Mouse (Mus musculus) limb, embryonic 11.5 days (tissue): Measurements from ENCODE around the gene Hspbp1. TPM values are rescaled to one million over a fixed set of nuclear protein-coding genes. Genes with fewer than 3 reads are reported as not detected.

ENCODE experiments used
- ATAC-seq: fragments of 200-750 bp; cut with Nextera tagmentation; 2 replicates; pipeline ENCODE4 v1.8.0; 2017; ENCODE audit warnings: low read depth; ENCODE audit not compliant: insufficient number of reproducible peaks, low FRiP score, low TSS enrichment
- DNase-seq: peaks from one replicate; pipeline ENCODE4 v3.0.0-alpha.2; 2015; ENCODE audit warnings: low spot score
- H3K27ac ChIP-seq: fragments of 300-500 bp; sonication (generic); replicated peaks from 2 replicates; pipeline ENCODE4 v1.5.1; 2014; ENCODE audit warnings: low read depth, mild to moderate bottlenecking, low read length
- H3K27me3 ChIP-seq: fragments of 300-500 bp; sonication (generic); 2 replicates; pipeline ENCODE4 v1.6.1; 2014; ENCODE audit warnings: mild to moderate bottlenecking, low read length, mixed read lengths; ENCODE audit not compliant: control insufficient read depth, insufficient read depth
- H3K36me3 ChIP-seq: fragments of 300-500 bp; sonication (generic); 2 replicates; pipeline ENCODE4 v1.6.1; 2014; ENCODE audit warnings: mild to moderate bottlenecking, low read length, moderate library complexity, mixed read lengths; ENCODE audit not compliant: control insufficient read depth, insufficient read depth
- H3K4me1 ChIP-seq: fragments of 300-500 bp; sonication (generic); 2 replicates; pipeline ENCODE4 v1.6.1; 2014; ENCODE audit warnings: low read length, mixed read lengths; ENCODE audit not compliant: control insufficient read depth, insufficient read depth
- H3K4me2 ChIP-seq: fragments of 300-500 bp; sonication (generic); 2 replicates; pipeline ENCODE4 v1.6.1; 2014; ENCODE audit warnings: low read depth, mild to moderate bottlenecking, moderate library complexity; ENCODE audit not compliant: severe bottlenecking
- H3K4me3 ChIP-seq: fragments of 300-500 bp; sonication (generic); 2 replicates; pipeline ENCODE4 v1.5.1; 2014; ENCODE audit warnings: low read depth, low read length
- H3K9ac ChIP-seq: fragments of 300-500 bp; sonication (generic); 2 replicates; pipeline ENCODE4 v1.6.1; 2014; ENCODE audit warnings: mild to moderate bottlenecking, low read length
- H3K9me3 ChIP-seq: fragments of 300-500 bp; sonication (generic); 2 replicates; pipeline ENCODE4 v1.6.1; 2016; ENCODE audit warnings: low read length; ENCODE audit not compliant: control insufficient read depth
- WGBS: fragments of 180-500 bp; shearing (Covaris S2); extraction: QIAGEN DNeasy Blood & Tissue Kit; methylation state at CpG from one replicate; pipeline ENCODE4 v1.1.7; 2014; 5-methylcytosine and 5-hydroxymethylcytosine counted together
- polyA plus RNA-seq: library from polyadenylated mRNA; unstranded; fragments of >200 nt; fragmentation: Nextera tagmentation; extraction: Ambion mirVana; gene quantifications from 2 replicates; pipeline ENCODE4 v1.2.1, GENCODE M21; 2014

Hspbp1 gene
- polyA plus RNA-seq, 1 experiment from 2014 or later: 112 TPM

DNA sequence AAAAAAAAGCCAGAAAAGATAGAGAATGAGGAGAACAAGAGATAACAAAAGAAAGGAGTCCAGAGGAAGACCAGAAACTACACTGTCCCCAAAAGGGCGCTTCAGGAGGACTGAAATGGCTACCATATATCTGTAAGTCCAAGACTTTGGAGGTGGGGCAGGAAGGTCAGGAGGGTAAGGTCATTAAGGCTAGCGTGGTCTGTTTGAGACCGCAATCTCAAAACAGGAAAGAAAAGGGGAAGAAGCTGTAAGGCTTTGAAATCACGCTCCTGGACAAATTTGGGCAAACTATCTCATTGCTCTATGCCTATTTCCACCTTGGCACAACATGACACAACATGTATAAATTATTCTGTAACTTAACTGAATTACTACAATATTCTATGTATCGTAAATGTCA is 1.6 kb downstream of the Hspbp1 start:
- no peak overlapping the region for H3K4me3 ChIP-seq
- H3K4me2 ChIP-seq: no peak overlapping the region
- no peak for ATAC-seq
- WGBS: 82% methylated on average over 5 of the region's 5 CpGs
- H3K27ac ChIP-seq: no peak overlapping the region
- no peak overlapping the region for H3K9ac ChIP-seq
- no peaks in the 10 kb centered on the region for H3K9me3 ChIP-seq
- no peaks in the 10 kb centered on the region for H3K27me3 ChIP-seq
- H3K36me3 ChIP-seq: peaks cover 6% of the 10 kb centered on the region; the same call in 1 of the 2 replicates
- H3K4me1 ChIP-seq: peaks cover 5% of the 10 kb centered on the region; the same call in 1 of the 2 replicates
- no peak for DNase-seq

DNA sequence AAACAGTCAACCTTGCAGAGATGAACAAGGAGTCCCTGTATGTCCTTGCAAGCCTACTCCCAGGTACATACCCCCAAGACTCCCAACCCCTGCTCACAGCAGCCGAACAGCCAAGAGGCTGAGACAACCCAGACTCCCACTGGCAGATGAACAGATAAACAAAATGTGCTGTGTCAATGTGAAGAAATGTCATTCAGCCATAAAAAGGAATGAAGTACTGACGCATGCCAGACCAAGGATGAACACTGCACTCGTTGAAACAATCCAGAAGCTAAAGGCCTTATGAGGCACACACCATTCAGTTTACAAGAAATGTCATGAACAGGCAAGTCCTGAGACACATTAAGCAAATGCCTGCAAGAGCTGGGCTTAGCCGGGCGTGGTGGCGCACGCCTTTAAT is 9.7 kb downstream of the Hspbp1 start:
- DNase-seq: no peak
- Histone ChIP-seq H3K4me3 (no peak overlapping the region), H3K27me3 (no peaks in the 10 kb centered on the region), H3K4me1 (no peaks in the 10 kb centered on the region), H3K4me2 (no peak overlapping the region), H3K9me3 (no peaks in the 10 kb centered on the region), H3K9ac (no peak overlapping the region), H3K27ac (no peak overlapping the region), H3K36me3 (peaks cover 16% of the 10 kb centered on the region)
- no peak for ATAC-seq
- WGBS: 86% methylated on average over 7 of the region's 7 CpGs

DNA sequence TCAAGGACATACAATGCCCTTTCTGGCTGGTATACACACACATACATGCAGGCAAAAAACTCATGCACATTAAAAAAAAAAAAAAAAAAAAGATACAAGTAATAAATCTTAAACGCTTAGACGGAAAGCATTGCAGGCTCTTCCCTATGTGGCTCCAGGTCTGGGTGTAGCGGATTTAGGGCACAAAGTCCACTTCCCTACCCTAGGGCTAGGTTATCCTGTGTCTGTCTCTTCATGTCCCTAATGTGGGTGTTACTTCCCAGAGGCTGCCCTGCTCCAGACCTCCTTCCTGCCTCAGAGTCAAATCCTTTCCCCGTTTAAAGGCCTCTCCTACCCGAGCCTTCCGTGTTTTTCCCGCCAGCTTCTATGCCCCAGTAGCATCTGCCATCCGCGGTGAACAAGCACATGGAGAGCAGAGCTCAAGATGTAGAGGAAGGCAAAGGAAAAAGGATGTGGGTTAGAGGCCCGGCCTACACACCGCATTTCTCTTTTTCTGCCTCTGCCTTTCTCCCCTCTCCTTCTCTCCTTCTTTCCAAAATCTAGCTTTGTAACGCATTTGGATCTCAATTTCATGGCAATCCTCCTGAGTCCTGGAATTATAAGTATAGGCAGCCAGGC is 10.6 kb downstream of the Hspbp1 start:
- no peak overlapping the region for H3K9ac ChIP-seq
- no peak overlapping the region for H3K27ac ChIP-seq
- H3K4me2 ChIP-seq: no peak overlapping the region
- H3K9me3 ChIP-seq: no peaks in the 10 kb centered on the region
- no peaks in the 10 kb centered on the region for H3K4me1 ChIP-seq
- ATAC-seq (no peak), DNase-seq (no peak)
- peaks cover 18% of the 10 kb centered on the region for H3K36me3 ChIP-seq
- H3K27me3 ChIP-seq: no peaks in the 10 kb centered on the region
- WGBS: 92% methylated on average over 12 of the region's 12 CpGs
- no peak overlapping the region for H3K4me3 ChIP-seq

DNA sequence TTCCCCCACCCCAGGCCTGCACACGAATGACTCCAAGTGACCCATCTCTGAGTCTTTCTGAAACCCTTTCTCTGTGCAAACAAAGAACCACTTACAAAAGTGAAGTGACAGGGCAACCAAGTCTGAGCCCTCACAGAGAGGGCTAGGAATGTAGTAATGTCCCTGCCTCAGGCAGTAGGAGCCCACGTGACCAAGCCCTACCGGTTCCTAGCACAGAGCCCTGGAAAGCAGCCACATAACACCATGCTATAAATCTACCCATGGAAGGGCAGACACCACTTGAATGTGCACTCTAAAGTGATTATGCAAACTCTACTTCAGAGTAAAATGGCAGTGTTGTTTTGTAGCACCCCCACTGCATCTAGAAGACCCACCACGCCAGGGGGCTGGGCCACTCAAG is 12.9 kb downstream of the Hspbp1 start:
- H3K27me3 ChIP-seq: no peaks in the 10 kb centered on the region
- 78% methylated on average over 4 of the region's 4 CpGs for WGBS
- no peak overlapping the region for H3K4me3 ChIP-seq
- H3K9me3 ChIP-seq: no peaks in the 10 kb centered on the region
- H3K36me3 ChIP-seq: peaks cover 19% of the 10 kb centered on the region
- no peak overlapping the region for H3K9ac ChIP-seq
- no peak overlapping the region for H3K4me2 ChIP-seq
- no peaks in the 10 kb centered on the region for H3K4me1 ChIP-seq
- ATAC-seq: no peak
- no peak overlapping the region for H3K27ac ChIP-seq
- no peak for DNase-seq

DNA sequence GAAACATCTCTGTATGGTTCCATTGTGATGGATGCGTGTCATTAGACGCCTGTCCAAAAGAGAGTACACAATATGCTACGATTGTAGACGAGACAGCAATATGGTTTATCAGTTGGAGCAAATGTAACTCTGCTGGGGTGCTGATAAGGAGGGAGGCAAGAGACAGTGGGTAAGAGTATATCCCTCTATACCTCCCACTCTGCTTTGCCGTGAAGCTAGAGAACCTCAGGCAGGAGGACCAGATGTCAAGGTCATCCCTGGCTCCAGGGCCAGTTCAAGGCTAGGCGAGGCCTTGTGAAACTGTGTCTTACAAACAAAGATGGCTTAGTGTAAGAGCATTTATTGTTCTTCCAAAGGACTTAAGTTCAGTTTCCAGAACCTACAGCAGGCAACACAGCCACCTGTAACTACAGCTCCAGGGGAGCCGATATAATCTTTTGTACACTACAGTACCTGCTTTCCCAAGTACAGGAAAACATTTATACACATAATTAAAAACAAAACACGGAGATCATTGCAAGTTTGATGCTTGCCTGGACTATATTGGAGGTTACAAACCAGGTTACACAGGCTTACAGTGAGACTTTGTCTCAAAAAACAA is 14.1 kb downstream of the Hspbp1 start:
- Histone ChIP-seq H3K4me2 (no peak overlapping the region), H3K27ac (no peak overlapping the region), H3K9me3 (no peaks in the 10 kb centered on the region), H3K27me3 (no peaks in the 10 kb centered on the region), H3K4me1 (no peaks in the 10 kb centered on the region), H3K4me3 (no peak overlapping the region), H3K9ac (no peak overlapping the region), H3K36me3 (peaks cover 18% of the 10 kb centered on the region)
- DNase-seq (no peak), ATAC-seq (no peak)
- 92% methylated on average over 8 of the region's 8 CpGs for WGBS

DNA sequence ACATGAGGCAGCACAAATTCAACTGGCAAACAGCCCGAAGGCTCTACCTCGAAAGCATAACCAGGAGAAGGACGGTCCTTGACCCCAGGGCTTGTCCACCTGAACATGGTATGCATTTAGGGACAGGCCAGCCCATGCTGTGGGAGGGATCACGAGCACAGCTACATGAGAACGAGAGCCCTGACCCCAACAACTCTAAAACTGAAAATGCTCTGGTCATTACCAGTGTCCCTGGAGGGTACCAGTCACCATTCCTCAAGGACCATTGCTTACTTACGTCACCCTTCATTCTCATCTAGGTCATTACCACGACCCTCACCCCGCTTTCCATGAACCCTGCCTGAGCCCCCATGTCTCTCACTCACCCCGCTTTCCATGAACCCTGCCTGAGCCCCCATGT is 15.7 kb downstream of the Hspbp1 start:
- 92% methylated on average over 9 of the region's 9 CpGs for WGBS
- no peak overlapping the region for H3K4me3 ChIP-seq
- ATAC-seq (no peak), DNase-seq (no peak)
- no peaks in the 10 kb centered on the region for H3K4me1 ChIP-seq
- no peak overlapping the region for H3K27ac ChIP-seq
- H3K27me3 ChIP-seq: no peaks in the 10 kb centered on the region
- no peak overlapping the region for H3K4me2 ChIP-seq
- peaks cover 16% of the 10 kb centered on the region for H3K36me3 ChIP-seq
- H3K9me3 ChIP-seq: no peaks in the 10 kb centered on the region
- H3K9ac ChIP-seq: no peak overlapping the region

DNA sequence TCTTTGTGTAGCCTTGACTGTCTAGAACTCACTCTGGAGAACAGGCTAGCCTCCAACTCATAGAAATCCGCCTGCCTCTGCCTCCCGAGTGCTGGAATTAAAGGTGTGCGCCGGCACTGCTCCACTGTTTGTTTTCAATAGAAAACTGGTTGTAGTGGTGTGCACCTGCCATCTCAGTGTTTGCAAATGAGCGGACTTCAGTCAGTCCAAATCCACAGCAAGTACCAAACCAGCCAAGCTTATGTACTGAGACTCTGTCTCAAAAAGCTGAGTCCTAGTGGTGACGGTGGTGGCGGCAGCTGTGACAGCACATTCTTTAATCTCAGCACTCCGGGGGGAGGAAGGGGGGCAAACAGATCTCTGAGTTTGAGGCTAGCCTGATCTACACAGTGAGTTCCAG is 16.4 kb downstream of the Hspbp1 start:
- no peak overlapping the region for H3K4me3 ChIP-seq
- no peaks in the 10 kb centered on the region for H3K9me3 ChIP-seq
- peaks cover 13% of the 10 kb centered on the region for H3K36me3 ChIP-seq
- 95% methylated on average over 8 of the region's 8 CpGs for whole genome bisulfite sequencing
- H3K27me3 ChIP-seq: no peaks in the 10 kb centered on the region
- no peaks in the 10 kb centered on the region for H3K4me1 ChIP-seq
- ATAC-seq (no peak), DNase-seq (no peak)
- no peak overlapping the region for H3K9ac ChIP-seq
- no peak overlapping the region for H3K4me2 ChIP-seq
- no peak overlapping the region for H3K27ac ChIP-seq

DNA sequence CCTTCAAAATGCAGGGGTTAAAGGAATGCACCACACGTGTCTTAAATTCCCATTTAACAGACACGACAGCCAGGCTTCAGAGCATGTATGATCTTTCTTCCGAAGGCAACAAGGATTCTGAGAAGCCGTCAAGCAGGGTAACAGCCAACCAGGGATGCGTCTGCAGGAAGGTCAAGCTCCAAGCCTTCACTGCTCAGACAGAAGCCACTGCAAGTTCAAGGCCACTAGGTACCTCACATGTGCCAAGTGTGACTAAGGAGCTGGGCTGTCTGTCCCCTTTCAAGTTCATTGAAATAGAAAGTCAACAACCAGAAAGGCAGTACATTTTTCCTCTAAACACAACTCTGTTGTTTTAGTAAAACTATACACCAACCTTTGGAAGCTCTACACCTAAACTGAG is 18.0 kb downstream of the Hspbp1 start:
- H3K27me3 ChIP-seq: no peaks in the 10 kb centered on the region
- H3K4me1 ChIP-seq: no peaks in the 10 kb centered on the region
- 95% methylated on average over 5 of the region's 5 CpGs for WGBS
- H3K4me3 ChIP-seq: no peak overlapping the region
- no peak for ATAC-seq
- H3K4me2 ChIP-seq: no peak overlapping the region
- H3K36me3 ChIP-seq: peaks cover 10% of the 10 kb centered on the region
- no peak for DNase-seq
- H3K9me3 ChIP-seq: no peaks in the 10 kb centered on the region
- H3K27ac ChIP-seq: no peak overlapping the region
- H3K9ac ChIP-seq: no peak overlapping the region

DNA sequence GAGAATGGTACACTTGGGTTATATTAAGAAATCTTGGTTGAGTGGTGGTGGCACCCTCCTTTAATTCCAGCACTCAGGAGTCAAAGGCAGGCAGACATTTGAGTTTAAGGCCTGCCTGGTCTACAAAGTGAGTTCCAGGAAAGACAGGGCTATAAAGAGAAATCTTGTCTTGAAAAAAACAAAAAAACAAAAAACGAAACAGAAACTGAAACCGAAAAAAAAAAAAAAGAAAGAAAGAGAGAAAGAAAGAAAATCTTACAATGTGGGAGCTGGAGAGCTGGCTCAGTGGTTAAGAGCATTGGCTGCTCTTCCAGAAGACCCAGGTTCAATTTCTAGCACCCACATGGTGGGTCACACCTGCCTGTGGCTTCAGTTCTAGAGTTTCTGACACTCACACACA is 21.1 kb downstream of the Hspbp1 start:
- Histone ChIP-seq H3K4me3 (no peak overlapping the region), H3K27me3 (no peaks in the 10 kb centered on the region), H3K4me2 (no peak overlapping the region), H3K36me3 (peaks cover 6% of the 10 kb centered on the region), H3K9me3 (no peaks in the 10 kb centered on the region), H3K27ac (no peak overlapping the region), H3K9ac (no peak overlapping the region), H3K4me1 (no peaks in the 10 kb centered on the region)
- ATAC-seq (no peak), DNase-seq (no peak)
- 84% methylated on average over 2 of the region's 2 CpGs for WGBS
